Mouse (Mus musculus) heart, embryonic 11.5 days (tissue): ENCODE measurements around the gene Pkd2l1. TPM values are rescaled to one million over a fixed set of nuclear protein-coding genes. Genes with fewer than 3 reads are reported as not detected.
A peak's percentile ranks its signal among the peaks of the same experiment; 100 is the strongest.
"Not testable (repeated sequence)": the region's sequence is repeated elsewhere in the genome, so short reads cannot be mapped to it uniquely, and the experiment has no call there.

ENCODE experiments used
- ATAC-seq: fragments of 200-750 bp; cut with Nextera tagmentation; replicated peaks from 2 replicates; pipeline ENCODE4 v1.8.0; 2017; ENCODE audit warnings: moderate library complexity; ENCODE audit not compliant: insufficient number of reproducible peaks, low FRiP score, low TSS enrichment
- H3K27ac ChIP-seq: fragments of 300-500 bp; sonication (generic); 2 replicates; pipeline ENCODE4 v1.5.1; 2014; ENCODE audit warnings: mild to moderate bottlenecking, low read depth, low read length
- H3K27me3 ChIP-seq: fragments of 300-500 bp; sonication (generic); 2 replicates; pipeline ENCODE4 v1.6.1; 2014; ENCODE audit warnings: mild to moderate bottlenecking, low read length, mixed read lengths; ENCODE audit not compliant: control insufficient read depth, insufficient read depth
- H3K36me3 ChIP-seq: fragments of 300-500 bp; sonication (generic); 2 replicates; pipeline ENCODE4 v1.6.1; 2014; ENCODE audit warnings: mild to moderate bottlenecking, low read length, moderate library complexity, mixed read lengths; ENCODE audit not compliant: control insufficient read depth, insufficient read depth
- H3K4me1 ChIP-seq: fragments of 300-500 bp; sonication (generic); 2 replicates; pipeline ENCODE4 v1.6.1; 2014; ENCODE audit warnings: low read length; ENCODE audit not compliant: control insufficient read depth, insufficient read depth
- H3K4me2 ChIP-seq: fragments of 300-500 bp; sonication (generic); 2 replicates; pipeline ENCODE4 v1.6.1; 2014; ENCODE audit warnings: mild to moderate bottlenecking, moderate library complexity
- H3K4me3 ChIP-seq: fragments of 300-500 bp; sonication (generic); 2 replicates; pipeline ENCODE4 v1.5.1; 2014; ENCODE audit warnings: low read depth, low read length
- H3K9ac ChIP-seq: fragments of 300-500 bp; sonication (generic); 2 replicates; pipeline ENCODE4 v1.6.1; 2014; ENCODE audit warnings: mild to moderate bottlenecking, low read depth, low read length, moderate library complexity
- H3K9me3 ChIP-seq: fragments of 300-500 bp; sonication (generic); replicated peaks from 2 replicates; pipeline ENCODE4 v1.6.1; 2016; ENCODE audit warnings: low read length; ENCODE audit not compliant: control insufficient read depth
- WGBS: fragments of 180-500 bp; shearing (Covaris S2); extraction: QIAGEN DNeasy Blood & Tissue Kit; methylation state at CpG from one replicate; pipeline ENCODE4 v1.1.7; 2014; ENCODE audit not compliant: insufficient replicate concordance; 5-methylcytosine and 5-hydroxymethylcytosine counted together
- polyA plus RNA-seq: library from polyadenylated mRNA; unstranded; fragments of >200 nt; fragmentation: Nextera tagmentation; extraction: Ambion mirVana; gene quantifications from 2 replicates; pipeline ENCODE4 v1.2.1, GENCODE M21; 2014

Pkd2l1 gene
- polyA plus RNA-seq, 1 experiment from 2014 or later, result not detected

DNA sequence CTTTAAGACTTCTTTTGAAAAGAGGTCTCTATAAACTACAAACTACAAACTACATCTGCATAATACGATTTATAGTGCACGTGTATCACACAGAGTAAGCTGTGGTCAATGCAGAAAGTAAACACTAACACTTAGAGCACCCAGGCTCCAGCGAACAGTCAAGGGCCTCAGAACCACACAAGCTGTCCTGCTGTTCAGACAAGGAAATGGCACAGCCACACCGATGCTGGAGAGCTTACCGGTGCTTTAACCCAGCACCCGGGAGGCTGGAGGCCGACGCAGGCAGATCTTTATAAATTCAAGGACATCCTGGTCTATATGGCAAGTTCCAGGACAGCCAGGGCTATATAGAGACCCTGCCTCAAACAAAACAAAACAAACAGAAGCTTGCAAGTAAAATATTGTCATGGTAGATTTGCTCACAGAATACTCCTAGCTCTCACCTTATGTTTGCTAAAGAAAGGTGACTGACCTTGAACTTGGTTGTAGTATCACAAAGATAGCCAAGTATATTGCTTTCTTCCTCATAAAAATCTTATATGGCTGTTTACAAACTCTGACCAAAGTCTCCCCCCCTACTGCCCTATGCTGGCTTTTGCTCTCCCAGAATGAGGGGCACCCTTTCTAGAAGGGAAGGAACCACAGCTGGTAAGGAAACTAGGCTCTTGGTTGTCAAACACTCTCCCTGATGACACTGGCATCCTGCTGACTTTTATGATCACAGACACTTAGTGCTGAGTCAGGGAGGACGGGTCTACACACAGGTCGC lies 64.3 kb downstream of the Pkd2l1 start:
- WGBS, result 88% methylated on average over 10 of the region's 10 CpGs
- H3K4me3 ChIP-seq, result no peak overlapping the region
- no peaks in the 10 kb centered on the region for H3K9me3 ChIP-seq
- no peaks in the 10 kb centered on the region for H3K4me1 ChIP-seq
- H3K27ac ChIP-seq, result no peak overlapping the region
- peaks cover 22% of the 10 kb centered on the region for H3K36me3 ChIP-seq
- H3K9ac ChIP-seq, result no peak overlapping the region
- no peak for ATAC-seq
- no peak overlapping the region for H3K4me2 ChIP-seq
- H3K27me3 ChIP-seq, result no peaks in the 10 kb centered on the region

GRCm38 (mm10) chr19:44121137-44121536 lies 71.1 kb downstream of the Pkd2l1 start:
- H3K9me3 ChIP-seq, result no peaks in the 10 kb centered on the region
- H3K27me3 ChIP-seq, result no peaks in the 10 kb centered on the region
- 88% methylated on average over 7 of the region's 7 CpGs for WGBS
- no peaks in the 10 kb centered on the region for H3K4me1 ChIP-seq
- peaks cover 12% of the 10 kb centered on the region for H3K36me3 ChIP-seq
- H3K4me2 ChIP-seq, result no peak overlapping the region
- H3K27ac ChIP-seq, result no peak overlapping the region
- H3K9ac ChIP-seq, result no peak overlapping the region
- no peak for ATAC-seq
- no peak overlapping the region for H3K4me3 ChIP-seq

DNA sequence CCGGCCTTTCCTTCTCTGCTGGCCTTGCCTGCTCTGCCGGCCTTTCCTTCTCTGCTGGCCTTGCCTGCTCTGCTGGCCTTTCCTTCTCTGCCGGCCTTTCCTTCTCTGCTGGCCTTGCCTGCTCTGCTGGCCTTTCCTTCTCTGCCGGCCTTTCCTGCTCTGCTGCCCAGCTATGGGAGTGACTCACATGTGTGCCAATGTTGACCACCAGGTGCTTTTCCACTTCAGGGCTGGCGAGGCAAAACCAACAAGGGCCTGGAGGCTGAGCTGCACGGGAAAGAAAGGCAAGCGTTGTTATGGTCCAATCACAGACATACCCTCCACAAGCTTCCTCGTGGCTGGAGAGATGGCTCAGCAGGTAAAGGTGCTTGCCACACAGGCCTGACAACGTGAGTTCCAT lies 71.6 kb downstream of the Pkd2l1 start:
- H3K4me1 ChIP-seq, H3K9me3 ChIP-seq, H3K4me3 ChIP-seq, ATAC-seq, H3K27ac ChIP-seq, H3K9ac ChIP-seq, H3K27me3 ChIP-seq, H3K4me2 ChIP-seq: not testable (repeated sequence)
- WGBS, result 84% methylated on average over 7 of the region's 9 CpGs
- peaks cover 12% of the 10 kb centered on the region for H3K36me3 ChIP-seq

- ATAC-seq, result no peak
- Histone ChIP-seq H3K4me2 (no peak overlapping the region), H3K4me1 (no peaks in the 10 kb centered on the region), H3K9ac (no peak overlapping the region), H3K27me3 (no peaks in the 10 kb centered on the region), H3K27ac (no peak overlapping the region), H3K36me3 (peaks cover 11% of the 10 kb centered on the region), H3K4me3 (no peak overlapping the region), H3K9me3 (no peaks in the 10 kb centered on the region)
These were observed 74.4 kb downstream of the Pkd2l1 start for GRCm38 (mm10) chr19:44117793-44118192.

GRCm38 (mm10) chr19:44111706-44112105 lies 80.5 kb downstream of the Pkd2l1 start:
- H3K4me3 ChIP-seq, result no peak overlapping the region
- 0 out of 2 replicates have a peak, but pooled peaks cover 3% of the 10 kb centered on the region for H3K4me1 ChIP-seq
- no peak overlapping the region for H3K9ac ChIP-seq
- ATAC-seq, result no peak
- H3K27ac ChIP-seq, result no peak overlapping the region
- peaks cover 23% of the 10 kb centered on the region for H3K36me3 ChIP-seq
- no peaks in the 10 kb centered on the region for H3K9me3 ChIP-seq
- H3K27me3 ChIP-seq, result no peaks in the 10 kb centered on the region
- 77% methylated on average over 7 of the region's 7 CpGs for WGBS
- H3K4me2 ChIP-seq, result no peak overlapping the region

GRCm38 (mm10) chr19:44110356-44110755 lies 81.9 kb downstream of the Pkd2l1 start:
- Histone ChIP-seq H3K9ac (no peak overlapping the region), H3K4me2 (no peak overlapping the region), H3K27me3 (no peaks in the 10 kb centered on the region), H3K4me1 (peaks cover 8% of the 10 kb centered on the region; the same call in 1 of the 2 replicates), H3K4me3 (no peak overlapping the region), H3K36me3 (peaks cover 23% of the 10 kb centered on the region), H3K9me3 (no peaks in the 10 kb centered on the region), H3K27ac (no peak overlapping the region)
- no peak for ATAC-seq
- WGBS, result 83% methylated on average over 9 of the region's 9 CpGs

- ATAC-seq, result no peak
- Histone ChIP-seq H3K4me2 (no peak overlapping the region), H3K4me1 (peaks cover 8% of the 10 kb centered on the region; the same call in 1 of the 2 replicates), H3K27ac (no peak overlapping the region), H3K9me3 (no peaks in the 10 kb centered on the region), H3K36me3 (peaks cover 23% of the 10 kb centered on the region), H3K9ac (no peak overlapping the region), H3K4me3 (no peak overlapping the region), H3K27me3 (no peaks in the 10 kb centered on the region)
These were observed 83.2 kb downstream of the Pkd2l1 start for GRCm38 (mm10) chr19:44108996-44109395.

- WGBS, result 31% methylated on average over 22 of the region's 22 CpGs
- H3K27me3 ChIP-seq, result no peaks in the 10 kb centered on the region
- peak overlapping the region; percentile 92 for H3K4me2 ChIP-seq
- H3K4me3 ChIP-seq, result peak overlapping the region; percentile 96
- H3K27ac ChIP-seq, result no peak overlapping the region
- H3K4me1 ChIP-seq, result peaks cover 8% of the 10 kb centered on the region; the same call in 1 of the 2 replicates
- peaks cover 17% of the 10 kb centered on the region for H3K36me3 ChIP-seq
- ATAC-seq, result no peak; the same call in 1 of the 2 replicates
- no peaks in the 10 kb centered on the region for H3K9me3 ChIP-seq
- H3K9ac ChIP-seq, result peak overlapping the region; percentile 71
These were observed 84.4 kb downstream of the Pkd2l1 start for GRCm38 (mm10) chr19:44107661-44108521.
